Mouse (Mus musculus) liver, adult 2 months (tissue): ENCODE data around the gene Gstk1.

Experiments
- CTCF ChIP-seq: fragments of 200-500 bp; IDR thresholded peaks from 2 replicates; pipeline ENCODE4 v1.5.1; 2011; ENCODE audit warnings: low read depth, low read length, control low read depth
- POLR2A ChIP-seq: fragments of 200-500 bp; IDR thresholded peaks from 2 replicates; pipeline ENCODE4 v1.6.1; 2011; ENCODE audit warnings: low read length, control low read depth; ENCODE audit not compliant: insufficient read depth; ENCODE audit errors: extremely low read depth

- TF ChIP-seq POLR2A (no peak), CTCF (no peak)
These were observed 8.4 kb upstream of the Gstk1 start for GRCm38 (mm10) chr6:42237276-42237805.
